Mouse (Mus musculus) CH12.LX (cell line): ENCODE measurements at regions not wholly inside any gene's neighbourhood (a gene's known extent, or its start where the extent isn't known, plus 50 kb on each side); places are given as distances from the start of the nearest gene placed in this dataset.

Experiments used
- DNase-seq: peaks from one replicate; pipeline ENCODE4 v3.0.0-alpha.2; 2013; ENCODE audit errors: extremely low read depth
- H3K27ac ChIP-seq: 2 replicates; pipeline ENCODE4 v1.5.1; 2012; ENCODE audit warnings: low read depth, mild to moderate bottlenecking, control low read depth, moderate library complexity; ENCODE audit not compliant: insufficient read depth
- H3K27me3 ChIP-seq: replicated peaks from 2 replicates; pipeline ENCODE3; 2012; ENCODE audit warnings: inconsistent platforms
- H3K36me3 ChIP-seq, 2 experiments: replicated peaks in 1 of 2; 2 replicates each; pipeline versions ENCODE3 to v1.6.1; 2012; ENCODE audit warnings: inconsistent platforms in 1 of 2, low read length in 1 of 2, mild to moderate bottlenecking in 1 of 2, mixed read lengths in 1 of 2, moderate library complexity in 1 of 2; ENCODE audit not compliant: control insufficient read depth in 1 of 2, insufficient read depth in 1 of 2
- H3K4me1 ChIP-seq, 2 experiments: 2 replicates each; pipeline ENCODE4 v1.6.1; 2012; ENCODE audit warnings: inconsistent platforms in 1 of 2, moderate library complexity in 1 of 2; ENCODE audit not compliant: insufficient read depth in 2 of 2, control insufficient read depth in 1 of 2
- H3K4me2 ChIP-seq: 2 replicates; pipeline ENCODE4 v1.6.1; 2012; ENCODE audit warnings: low read depth, mild to moderate bottlenecking, control low read depth; ENCODE audit not compliant: poor library complexity, insufficient read depth, severe bottlenecking
- H3K4me3 ChIP-seq, 3 experiments: fragments of 150-350 bp in 1 of 3; sonication (generic) in 1 of 3; replicated peaks in 1 of 3; 2 replicates each; pipeline versions ENCODE3 to v1.5.1; 2011 to 2012; ENCODE audit warnings: low read depth in 2 of 3, low read length in 2 of 3, mild to moderate bottlenecking in 2 of 3, moderate library complexity in 2 of 3, control low read depth in 1 of 3, improper control_type of control experiment in 1 of 3, inconsistent platforms in 1 of 3, mixed read lengths in 1 of 3; ENCODE audit not compliant: poor library complexity in 1 of 3
- H3K79me2 ChIP-seq: replicated peaks from 2 replicates; pipeline ENCODE4 v1.6.1; 2012; ENCODE audit warnings: mild to moderate bottlenecking, moderate library complexity; ENCODE audit not compliant: control insufficient read depth, poor library complexity, insufficient read depth, severe bottlenecking; ENCODE audit errors: extremely low read depth
- H3K9ac ChIP-seq: 2 replicates; pipeline ENCODE4 v1.6.1; 2012; ENCODE audit warnings: low read depth, mild to moderate bottlenecking, control low read depth, moderate library complexity; ENCODE audit not compliant: insufficient read depth
- H3K9me3 ChIP-seq: replicated peaks from 2 replicates; pipeline ENCODE3; 2012; ENCODE audit warnings: low read length, inconsistent platforms, mixed read lengths
- E2F4 ChIP-seq: IDR thresholded peaks from 2 replicates; pipeline ENCODE4 v1.6.1; 2011; ENCODE audit warnings: low read depth, low read length, improper control_type of control experiment; ENCODE audit not compliant: insufficient replicate concordance
- GABPA ChIP-seq: IDR thresholded peaks from 2 replicates; pipeline ENCODE4 v1.6.1; 2012; ENCODE audit warnings: low read depth, low read length, improper control_type of control experiment, inconsistent platforms; ENCODE audit not compliant: insufficient replicate concordance
- HCFC1 ChIP-seq: IDR thresholded peaks from 2 replicates; pipeline ENCODE4 v1.6.1; 2012; ENCODE audit warnings: low read depth, mild to moderate bottlenecking, inconsistent platforms, low read length, improper control_type of control experiment
- JUN ChIP-seq: IDR thresholded peaks from 2 replicates; pipeline ENCODE4 v1.6.1; 2011; ENCODE audit warnings: low read depth, mild to moderate bottlenecking, low read length, improper control_type of control experiment, moderate library complexity; ENCODE audit not compliant: insufficient read depth
- KAT2A ChIP-seq: IDR thresholded peaks from 2 replicates; pipeline ENCODE4 v1.6.1; 2012; ENCODE audit warnings: low read length, improper control_type of control experiment, inconsistent platforms; ENCODE audit not compliant: insufficient replicate concordance
- MAFK ChIP-seq: IDR thresholded peaks from 2 replicates; pipeline ENCODE4 v1.6.1; 2011; ENCODE audit warnings: low read length, improper control_type of control experiment; ENCODE audit not compliant: insufficient replicate concordance
- MXI1 ChIP-seq: IDR thresholded peaks from 2 replicates; pipeline ENCODE4 v1.6.1; 2011; ENCODE audit warnings: mild to moderate bottlenecking, low read depth, low read length, improper control_type of control experiment
- PAX5 ChIP-seq: IDR thresholded peaks from 2 replicates; pipeline ENCODE4 v1.6.1; 2012; ENCODE audit warnings: low read length, inconsistent platforms, mixed read lengths
- POLR2A ChIP-seq: IDR thresholded peaks from 2 replicates; pipeline ENCODE4 v1.6.1; 2011; ENCODE audit warnings: low read depth, mild to moderate bottlenecking, improper control_type of control experiment, low read length
- POLR2AphosphoS2 ChIP-seq: IDR thresholded peaks from 2 replicates; pipeline ENCODE4 v1.6.1; 2011; ENCODE audit warnings: low read depth, low read length, improper control_type of control experiment
- RCOR1 ChIP-seq: conservative IDR thresholded peaks from 2 replicates; pipeline ENCODE4 v1.6.1; 2012; ENCODE audit warnings: low read depth, mild to moderate bottlenecking, inconsistent platforms, low read length, improper control_type of control experiment
- SIN3A ChIP-seq: IDR thresholded peaks from 2 replicates; pipeline ENCODE4 v1.6.1; 2012; ENCODE audit warnings: low read length, improper control_type of control experiment, inconsistent platforms
- TBP ChIP-seq: conservative IDR thresholded peaks from 2 replicates; pipeline ENCODE4 v1.6.1; 2011; ENCODE audit warnings: low read depth, low read length, improper control_type of control experiment
- TCF12 ChIP-seq: IDR thresholded peaks from 2 replicates; pipeline ENCODE4 v1.6.1; 2014; ENCODE audit warnings: low read depth, mild to moderate bottlenecking, inconsistent platforms, low read length, improper control_type of control experiment
- UBTF ChIP-seq: IDR thresholded peaks from 2 replicates; pipeline ENCODE4 v1.6.1; 2012; ENCODE audit warnings: low read depth, mild to moderate bottlenecking, inconsistent platforms, low read length, improper control_type of control experiment, moderate library complexity
- ZC3H11A ChIP-seq: IDR thresholded peaks from 2 replicates; pipeline ENCODE4 v1.6.1; 2012; ENCODE audit warnings: low read depth, mild to moderate bottlenecking, inconsistent platforms, low read length, improper control_type of control experiment
- ZMIZ1 ChIP-seq: IDR thresholded peaks from 2 replicates; pipeline ENCODE4 v1.6.1; 2012; ENCODE audit warnings: low read depth, mild to moderate bottlenecking, inconsistent platforms, low read length, improper control_type of control experiment
- ZNF384 ChIP-seq: IDR thresholded peaks from 2 replicates; pipeline ENCODE4 v1.6.1; 2012; ENCODE audit warnings: low read depth, low read length, improper control_type of control experiment, inconsistent platforms
- dilution Hi-C: fragments of 300-500 bp; cut with MboI; formaldehyde crosslinking; loops from 2 replicates; pipeline ENCODE4 v1.14.3; 2020; ENCODE audit warnings: low sequenced_read_pairs; ENCODE audit not compliant: extremely low pct_unique_long_range_greater_than_20kb, extremely low pct_ligation_motif_present
- in situ Hi-C: fragments of 300-500 bp; cut with MboI; formaldehyde crosslinking; loops from 3 replicates; pipeline ENCODE4 v1.14.3; 2019; ENCODE audit warnings: low sequenced_read_pairs, low pct_ligation_motif_present, low pct_unique_long_range_greater_than_20kb, mixed read lengths

DNA sequence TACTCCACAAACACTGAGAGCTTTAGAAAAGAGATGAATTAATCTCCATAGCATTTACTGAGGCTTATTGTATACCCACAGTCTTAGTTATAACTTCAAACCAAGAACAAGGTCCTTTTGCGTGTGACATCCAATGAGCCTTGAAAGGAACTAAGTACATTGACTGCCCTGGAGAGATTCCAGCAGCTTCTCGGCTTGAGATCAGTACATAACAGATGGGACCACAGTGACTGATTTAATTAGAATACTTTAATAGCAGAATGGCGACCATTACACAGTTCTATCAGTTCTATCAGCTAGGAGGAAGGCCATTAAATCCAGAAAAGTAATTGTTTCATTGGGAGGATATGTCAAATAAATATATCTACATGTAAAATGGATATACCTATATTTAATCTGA is 1183.7 kb upstream of the Slc10a2 start:
- TF ChIP-seq SIN3A, result no peak
- no peak for TF ChIP-seq POLR2AphosphoS2
- TF ChIP-seq MAFK, result no peak
- TF ChIP-seq E2F4, result no peak
- TF ChIP-seq TCF12, result no peak
- TF ChIP-seq ZNF384, result no peak
- TF ChIP-seq TBP, result no peak
- TF ChIP-seq, all 38 proteins: peak for 0
- no peak overlapping the region for H3K4me3 ChIP-seq
- dilution Hi-C loops (no loop called here), in situ Hi-C loops (no loop called here)
- no peak for DNase-seq
- no peaks in the 10 kb centered on the region for H3K4me1 ChIP-seq
- H3K79me2 ChIP-seq, result no peaks in the 10 kb centered on the region
- peaks cover 14% of the 10 kb centered on the region for H3K9me3 ChIP-seq
- H3K9ac ChIP-seq, result no peak overlapping the region
- no peak overlapping the region for H3K27ac ChIP-seq
- H3K27me3 ChIP-seq, result no peaks in the 10 kb centered on the region
- H3K4me2 ChIP-seq, result no peak overlapping the region
- no peaks in the 10 kb centered on the region for H3K36me3 ChIP-seq

DNA sequence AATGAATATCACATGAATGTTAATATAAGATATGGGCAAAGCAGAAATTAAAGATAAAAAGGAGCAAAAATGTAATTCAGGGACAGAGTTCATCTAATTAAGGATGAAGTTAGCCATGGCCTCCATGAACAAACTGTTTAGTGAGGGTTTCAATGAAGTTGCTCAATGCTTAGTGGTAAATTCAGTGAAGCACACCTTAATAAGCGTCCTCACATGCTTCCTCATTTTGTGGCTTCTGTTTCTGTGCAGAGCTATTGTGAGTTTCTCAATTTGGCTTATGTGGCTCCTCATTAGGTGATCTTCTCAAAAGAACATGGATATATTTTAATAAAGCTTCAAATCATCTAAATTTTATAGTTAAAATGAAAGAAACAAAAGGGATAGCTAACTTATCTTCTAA is 1174.8 kb upstream of the Slc10a2 start:
- no peak for DNase-seq
- H3K9me3 ChIP-seq, result peaks cover 18% of the 10 kb centered on the region
- TF ChIP-seq TBP, result no peak
- no peak for TF ChIP-seq UBTF
- no peak for TF ChIP-seq PAX5
- TF ChIP-seq KAT2A, result no peak
- TF ChIP-seq ZC3H11A, result no peak
- no peak for TF ChIP-seq POLR2A
- TF ChIP-seq E2F4, result no peak
- no peak for TF ChIP-seq GABPA
- no peak for TF ChIP-seq HCFC1
- no peak for TF ChIP-seq JUN
- TF ChIP-seq RCOR1, result no peak
- TF ChIP-seq MXI1, result no peak
- TF ChIP-seq ZMIZ1, result no peak
- TF ChIP-seq, all 38 proteins: peak for 0
- H3K4me1 ChIP-seq, result no peaks in the 10 kb centered on the region
- H3K4me3 ChIP-seq, result no peak overlapping the region
- no peaks in the 10 kb centered on the region for H3K27me3 ChIP-seq
- dilution Hi-C loops, result no loop called here
- no peaks in the 10 kb centered on the region for H3K79me2 ChIP-seq
- in situ Hi-C loops, result no loop called here
- no peak overlapping the region for H3K9ac ChIP-seq
- no peak overlapping the region for H3K27ac ChIP-seq
- H3K4me2 ChIP-seq, result no peak overlapping the region
- no peaks in the 10 kb centered on the region for H3K36me3 ChIP-seq
